Mouse (Mus musculus): ENCODE results near the gene Rnaset2b.
"Not testable (repeated sequence)": the region's sequence is repeated elsewhere in the genome, so short reads cannot be mapped to it uniquely, and the experiment has no call there.

Gene Rnaset2b

GRCm38 (mm10) chr17:6970334-6970733 is at the start of gene Rnaset2b:
Rnaset2b (plus strand) TSS chr17:6970634.
- DNase-seq (ENCODE audit: low read depth, low spot score) = not testable (repeated sequence)

GRCm38 (mm10) chr17:6931625-6932024 is 38.8 kb upstream of the Rnaset2b start:
- DNase-seq (ENCODE audit: low read depth, low spot score) = not testable (repeated sequence)

- DNase-seq (ENCODE audit: low read depth, low spot score) = not testable (repeated sequence)
Measured at GRCm38 (mm10) chr17:6942560-6942959, 27.9 kb upstream of the Rnaset2b start.

- DNase-seq (ENCODE audit: low read depth, low spot score) = not testable (repeated sequence)
Measured at GRCm38 (mm10) chr17:6947637-6947983, 22.8 kb upstream of the Rnaset2b start.

GRCm38 (mm10) chr17:6947984-6948768 is 22.3 kb upstream of the Rnaset2b start, which contains the start of gene Rsph3b:
Rsph3b (minus strand) TSS chr17:6948682.
- peak; percentile 55 for DNase-seq (ENCODE audit: low read depth, low spot score)

GRCm38 (mm10) chr17:6948769-6949228 is 21.6 kb upstream of the Rnaset2b start:
- DNase-seq (ENCODE audit: low read depth, low spot score) = not testable (repeated sequence)

GRCm38 (mm10) chr17:6958881-6959280 is 11.6 kb upstream of the Rnaset2b start:
- DNase-seq (ENCODE audit: low read depth, low spot score) = not testable (repeated sequence)

- not testable (repeated sequence) for DNase-seq (ENCODE audit: low read depth, low spot score)
Measured at GRCm38 (mm10) chr17:6959543-6960259, 10.7 kb upstream of the Rnaset2b start.

- DNase-seq (ENCODE audit: low read depth, low spot score) = not testable (repeated sequence)
Measured at GRCm38 (mm10) chr17:6960349-6960748, 10.1 kb upstream of the Rnaset2b start.

- not testable (repeated sequence) for DNase-seq (ENCODE audit: low read depth, low spot score)
Measured at GRCm38 (mm10) chr17:6960776-6961175, 9.7 kb upstream of the Rnaset2b start, which contains the start of gene Tagap1. Tagap1 (minus strand) TSS chr17:6961156.

GRCm38 (mm10) chr17:6961181-6962000 is 9.0 kb upstream of the Rnaset2b start:
- not testable (repeated sequence) for DNase-seq (ENCODE audit: low read depth, low spot score)

- DNase-seq (ENCODE audit: low read depth, low spot score) = not testable (repeated sequence)
Measured at GRCm38 (mm10) chr17:6962339-6962738, 8.1 kb upstream of the Rnaset2b start.

GRCm38 (mm10) chr17:6962936-6963335 is 7.5 kb upstream of the Rnaset2b start:
- DNase-seq (ENCODE audit: low read depth, low spot score) = not testable (repeated sequence)

GRCm38 (mm10) chr17:6965364-6965763 is 5.1 kb upstream of the Rnaset2b start:
- peak; percentile 52 for DNase-seq (ENCODE audit: low read depth, low spot score)

GRCm38 (mm10) chr17:6967673-6968072 is 2.8 kb upstream of the Rnaset2b start:
- not testable (repeated sequence) for DNase-seq (ENCODE audit: low read depth, low spot score)

GRCm38 (mm10) chr17:6971238-6971637 is 804 bp downstream of the Rnaset2b start:
- not testable (repeated sequence) for DNase-seq (ENCODE audit: low read depth, low spot score)

GRCm38 (mm10) chr17:6972836-6973396 is 2.5 kb downstream of the Rnaset2b start:
- not testable (repeated sequence) for DNase-seq (ENCODE audit: low read depth, low spot score)

GRCm38 (mm10) chr17:6974985-6975384 is 4.6 kb downstream of the Rnaset2b start:
- not testable (repeated sequence) for DNase-seq (ENCODE audit: low read depth, low spot score)

- peak; percentile 40 for DNase-seq (ENCODE audit: low read depth, low spot score)
Measured at GRCm38 (mm10) chr17:6978287-6979248, 8.1 kb downstream of the Rnaset2b start, which contains the start of gene Gm49721. Gm49721 (plus strand) TSS chr17:6978904.

GRCm38 (mm10) chr17:6979380-6979779 is 8.9 kb downstream of the Rnaset2b start:
- not testable (repeated sequence) for DNase-seq (ENCODE audit: low read depth, low spot score)
